Mouse (Mus musculus): ENCODE results near the gene Camk2b.
"Not testable (repeated sequence)": the region's sequence is repeated elsewhere in the genome, so short reads cannot be mapped to it uniquely, and the experiment has no call there.

The Camk2b gene

GRCm38 (mm10) chr11:5947796-5948195 is 118.4 kb downstream of the Camk2b start:
- no peak for DNase-seq (ENCODE audit: low read depth, low spot score)

- DNase-seq (ENCODE audit: low read depth, low spot score) = no peak
Measured at GRCm38 (mm10) chr11:5945096-5945495, 121.1 kb downstream of the Camk2b start.

GRCm38 (mm10) chr11:5942966-5943365 is 123.2 kb downstream of the Camk2b start:
- DNase-seq (ENCODE audit: low read depth, low spot score) = no peak

GRCm38 (mm10) chr11:5934531-5934930 is 131.6 kb downstream of the Camk2b start:
- DNase-seq (ENCODE audit: low read depth, low spot score) = not testable (repeated sequence)

GRCm38 (mm10) chr11:5931947-5932346 is 134.2 kb downstream of the Camk2b start:
- peak; percentile 47 for DNase-seq (ENCODE audit: low read depth, low spot score)

GRCm38 (mm10) chr11:5930578-5930977 is 135.6 kb downstream of the Camk2b start:
- no peak for DNase-seq (ENCODE audit: low read depth, low spot score)

GRCm38 (mm10) chr11:5926696-5927220 is 139.4 kb downstream of the Camk2b start:
- DNase-seq (ENCODE audit: low read depth, low spot score) = no peak

GRCm38 (mm10) chr11:5924699-5925098 is 141.5 kb downstream of the Camk2b start:
- DNase-seq (ENCODE audit: low read depth, low spot score) = no peak

- DNase-seq (ENCODE audit: low read depth, low spot score) = no peak
Measured at GRCm38 (mm10) chr11:5920323-5920960, 145.7 kb downstream of the Camk2b start.
